Mouse (Mus musculus) WW6 (cell line): Measurements from ENCODE around the gene Fam193a.

Experiments
- DNase-seq: peaks from one replicate; pipeline ENCODE4 v3.0.0-alpha.2; 2013; ENCODE audit warnings: low read depth, low spot score

Gene Fam193a

GRCm38 (mm10) chr5:34461294-34461693 lies 91.6 kb downstream of the Fam193a start:
- DNase-seq, result no peak

GRCm38 (mm10) chr5:34461841-34462240 lies 92.1 kb downstream of the Fam193a start:
- no peak for DNase-seq

GRCm38 (mm10) chr5:34466079-34466478 lies 96.3 kb downstream of the Fam193a start:
- DNase-seq, result no peak

GRCm38 (mm10) chr5:34466648-34467047 lies 96.9 kb downstream of the Fam193a start:
- no peak for DNase-seq

GRCm38 (mm10) chr5:34468039-34468775 lies 98.5 kb downstream of the Fam193a start:
- no peak for DNase-seq

GRCm38 (mm10) chr5:34480926-34481325 lies 111.2 kb downstream of the Fam193a start:
- DNase-seq, result no peak

- no peak for DNase-seq
Observed at GRCm38 (mm10) chr5:34485731-34486130, 116.0 kb downstream of the Fam193a start.

GRCm38 (mm10) chr5:34487320-34488090 lies 117.8 kb downstream of the Fam193a start:
- DNase-seq, result no peak

GRCm38 (mm10) chr5:34488741-34489417 lies 119.1 kb downstream of the Fam193a start:
- no peak for DNase-seq

GRCm38 (mm10) chr5:34489418-34489787 lies 119.7 kb downstream of the Fam193a start:
- no peak for DNase-seq

GRCm38 (mm10) chr5:34496745-34497144 lies 127.0 kb downstream of the Fam193a start:
- DNase-seq, result no peak

GRCm38 (mm10) chr5:34500886-34501285 lies 131.2 kb downstream of the Fam193a start:
- no peak for DNase-seq

- no peak for DNase-seq
Observed at GRCm38 (mm10) chr5:34501588-34501987, 131.9 kb downstream of the Fam193a start.

GRCm38 (mm10) chr5:34502411-34502810 lies 132.7 kb downstream of the Fam193a start:
- no peak for DNase-seq

GRCm38 (mm10) chr5:34502821-34503220 lies 133.1 kb downstream of the Fam193a start:
- DNase-seq, result no peak

- no peak for DNase-seq
Observed at GRCm38 (mm10) chr5:34512486-34512885, 142.8 kb downstream of the Fam193a start.

GRCm38 (mm10) chr5:34513466-34514217 lies 143.9 kb downstream of the Fam193a start, which contains the start of gene Tnip2:
Gene Tnip2 (minus strand): TSS chr5:34513991.
- DNase-seq, result peak; percentile 88

- no peak for DNase-seq
Observed at GRCm38 (mm10) chr5:34514218-34514566, 144.5 kb downstream of the Fam193a start.

- no peak for DNase-seq
Observed at GRCm38 (mm10) chr5:34515096-34515495, 145.4 kb downstream of the Fam193a start.

GRCm38 (mm10) chr5:34517913-34518312 lies 148.2 kb downstream of the Fam193a start:
- DNase-seq, result peak; percentile 68

- DNase-seq, result no peak
Observed at GRCm38 (mm10) chr5:34519389-34519910, 149.7 kb downstream of the Fam193a start.
